Mouse (Mus musculus): ENCODE data around the gene Aph1c. TPM values are rescaled to one million over a fixed set of nuclear protein-coding genes. Genes with fewer than 3 reads are reported as not detected.
A peak's percentile ranks its signal among the peaks of the same experiment; 100 is the strongest.
"Not testable (repeated sequence)": the region's sequence is repeated elsewhere in the genome, so short reads cannot be mapped to it uniquely, and the experiment has no call there.

The Aph1c gene
- 1 to 10 TPM in 3 of 4 experiments, under 1 TPM in 1; 1.00 to 1.9 (median 1.2) TPM for total RNA-seq (2022)

DNA sequence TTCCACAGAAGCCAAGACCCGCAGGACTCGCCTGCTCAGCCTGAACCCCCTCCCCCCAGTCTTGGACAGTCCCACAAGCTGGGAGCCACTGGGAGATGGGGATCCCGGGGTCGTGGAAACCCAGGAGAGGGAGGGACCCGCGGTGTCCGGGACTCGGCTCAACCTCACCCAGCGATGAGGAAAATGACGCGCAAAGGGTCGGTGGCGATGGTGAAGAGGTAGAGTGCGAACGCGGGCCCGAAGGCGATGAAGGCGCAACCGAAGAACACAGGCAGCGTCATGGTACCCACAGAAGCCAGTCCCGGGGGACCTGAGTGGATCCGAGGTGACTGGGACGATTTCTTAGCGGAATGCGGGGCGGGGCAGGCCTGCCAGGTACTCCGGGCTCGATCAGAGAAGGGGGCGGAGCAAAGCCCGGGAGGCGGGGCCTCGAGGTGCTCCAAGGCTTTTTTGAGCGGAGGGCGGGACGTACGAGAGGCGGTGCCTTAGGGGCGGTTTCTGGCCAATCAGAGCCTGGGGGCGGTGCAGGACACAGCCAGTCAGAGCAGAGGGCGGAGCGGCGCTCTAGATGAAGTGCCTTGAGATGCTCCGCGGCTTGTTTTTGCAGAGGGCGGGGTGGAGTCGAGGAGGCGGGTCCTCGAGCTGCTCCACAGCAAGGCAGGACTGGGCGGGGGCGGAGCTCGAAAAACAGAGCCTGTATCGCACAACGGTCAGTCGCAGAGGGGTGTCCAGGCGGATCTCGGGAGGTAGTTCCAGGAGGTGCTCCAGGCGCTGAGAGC is at the start of gene Aph1c:
TSS of gene Aph1c (minus strand) at position 409 of the 779 bp plus-strand sequence.
- DNase-seq (ENCODE audit: low spot score) = peak; percentile 98

GRCm38 (mm10) chr9:66883500-66883899 is 49.0 kb upstream of the Aph1c start:
- DNase-seq (ENCODE audit: low spot score) = no peak

DNA sequence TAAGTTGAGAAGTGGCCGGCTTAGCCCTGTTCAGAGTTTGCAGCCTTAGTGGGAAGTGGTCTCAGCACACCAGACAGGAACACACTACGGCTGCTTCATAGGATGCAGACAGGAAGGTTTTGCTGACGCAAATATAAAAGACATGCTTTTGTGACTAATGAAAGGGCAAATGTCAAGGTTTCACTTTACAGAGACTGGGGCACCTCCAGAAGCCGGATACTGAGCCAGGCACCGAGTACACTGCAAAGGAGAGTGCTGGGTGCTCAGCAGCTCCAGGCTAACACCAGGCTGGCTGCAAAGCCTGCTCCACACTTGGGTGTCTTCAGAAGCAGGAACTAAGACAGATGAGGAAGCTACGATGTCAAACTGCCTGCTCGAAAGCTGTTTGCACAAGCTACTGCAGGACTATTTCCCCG is 47.9 kb upstream of the Aph1c start:
- DNase-seq (ENCODE audit: low spot score) = no peak

DNA sequence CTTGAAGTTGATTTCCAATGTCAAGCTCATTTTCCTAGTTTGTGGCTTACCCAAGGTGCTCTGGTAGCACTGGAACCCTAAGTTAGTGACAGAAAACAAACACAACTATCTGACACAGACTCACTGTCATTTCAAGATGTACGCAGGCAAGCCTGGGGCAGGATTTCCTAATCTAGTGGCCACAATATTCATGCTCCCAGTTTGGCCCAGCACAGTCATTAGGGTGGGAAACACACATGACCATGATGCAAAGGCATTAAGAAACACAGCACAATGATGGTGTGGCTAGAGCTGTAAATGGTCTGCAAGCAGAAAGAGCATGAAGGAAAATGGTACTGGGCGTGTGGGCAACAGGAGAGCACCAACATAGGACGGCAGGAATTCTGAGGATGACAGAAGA is 47.3 kb upstream of the Aph1c start:
- DNase-seq (ENCODE audit: low spot score) = no peak

DNA sequence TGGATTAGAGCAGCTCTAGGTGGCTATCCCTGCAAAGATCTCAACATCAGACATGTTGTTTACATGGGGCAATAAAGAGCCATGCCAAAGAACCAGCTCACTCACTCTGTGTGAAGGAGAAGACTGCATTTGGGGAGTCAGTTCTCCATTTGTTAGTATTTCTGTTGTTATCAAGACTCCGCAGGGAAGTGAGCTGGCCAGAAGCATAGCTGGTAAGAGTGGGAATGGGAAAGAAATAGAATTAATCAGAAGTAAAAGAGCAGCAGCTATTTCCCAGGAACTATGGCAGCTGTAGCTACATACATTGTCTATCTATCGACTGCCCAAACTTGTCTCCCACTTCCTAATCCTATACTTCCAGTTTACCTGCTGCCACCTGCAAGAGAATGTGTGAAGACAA is 46.2 kb upstream of the Aph1c start:
- no peak for DNase-seq (ENCODE audit: low spot score)

- no peak for DNase-seq (ENCODE audit: low spot score)
Observed at GRCm38 (mm10) chr9:66879486-66879885, 45.0 kb upstream of the Aph1c start.

- no peak for DNase-seq (ENCODE audit: low spot score)
Observed at GRCm38 (mm10) chr9:66878899-66879298, 44.4 kb upstream of the Aph1c start.

GRCm38 (mm10) chr9:66876577-66876976 is 42.1 kb upstream of the Aph1c start:
- DNase-seq (ENCODE audit: low spot score) = peak; percentile 74

- no peak for DNase-seq (ENCODE audit: low spot score)
Observed at GRCm38 (mm10) chr9:66874297-66874696, 39.8 kb upstream of the Aph1c start.

GRCm38 (mm10) chr9:66873531-66873930 is 39.0 kb upstream of the Aph1c start:
- no peak for DNase-seq (ENCODE audit: low spot score)

- not testable (repeated sequence) for DNase-seq (ENCODE audit: low spot score)
Observed at GRCm38 (mm10) chr9:66873009-66873408, 38.5 kb upstream of the Aph1c start.

- peak; percentile 81 for DNase-seq (ENCODE audit: low spot score)
Observed at GRCm38 (mm10) chr9:66872015-66872727, 37.6 kb upstream of the Aph1c start.

DNA sequence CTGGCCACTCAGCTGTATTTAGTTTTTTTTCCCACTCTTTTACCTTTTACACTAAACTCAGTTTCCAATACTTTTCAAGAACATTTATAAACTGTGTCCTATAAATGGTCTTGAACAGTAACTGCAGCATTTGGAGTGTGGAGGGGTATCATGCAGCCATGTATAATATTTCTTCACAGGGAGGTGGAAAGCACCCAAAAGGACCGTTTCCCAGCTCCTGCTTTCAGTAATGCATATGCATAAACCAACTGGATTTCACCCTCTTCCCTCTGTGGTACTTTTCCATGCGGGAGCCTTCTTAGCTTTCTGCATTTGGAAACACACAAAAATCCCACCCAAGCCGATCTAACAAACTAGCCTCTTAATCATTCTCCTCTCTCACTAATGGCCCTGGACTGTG is 30.2 kb upstream of the Aph1c start:
- no peak for DNase-seq (ENCODE audit: low spot score)

GRCm38 (mm10) chr9:66863456-66863855 is 28.9 kb upstream of the Aph1c start:
- no peak for DNase-seq (ENCODE audit: low spot score)

GRCm38 (mm10) chr9:66862202-66862601 is 27.7 kb upstream of the Aph1c start:
- no peak for DNase-seq (ENCODE audit: low spot score)

DNA sequence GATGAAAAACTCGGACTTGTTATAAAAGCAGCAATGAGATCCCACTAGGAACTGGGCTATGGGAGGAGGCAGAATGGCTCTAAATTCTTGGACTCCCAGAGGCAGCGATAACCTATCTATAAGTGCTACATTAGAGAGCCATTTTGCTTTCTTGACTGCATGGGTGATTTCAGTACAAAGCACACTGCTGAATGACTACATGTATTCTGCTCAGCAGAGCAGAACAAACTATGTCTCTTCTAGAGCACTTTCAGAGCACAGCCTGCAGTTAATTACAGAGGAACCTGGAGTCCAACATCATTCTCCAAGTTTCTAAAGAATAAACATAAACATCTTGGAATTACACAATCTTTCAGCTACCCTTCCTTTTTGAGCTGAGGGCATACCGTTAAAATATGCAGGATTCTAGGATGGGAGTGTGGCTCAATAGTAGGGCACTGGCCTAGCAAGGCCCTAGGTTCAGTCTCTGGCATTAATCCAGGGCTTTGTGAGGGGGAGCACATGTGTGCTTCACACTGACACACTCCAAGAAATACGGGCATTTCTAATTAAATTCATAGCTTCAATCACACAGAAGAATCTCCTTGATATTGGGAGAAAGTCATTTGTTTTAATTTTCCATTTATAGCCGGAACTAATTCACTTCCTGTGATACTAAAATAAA is 26.7 kb upstream of the Aph1c start:
- no peak for DNase-seq (ENCODE audit: low spot score)

DNA sequence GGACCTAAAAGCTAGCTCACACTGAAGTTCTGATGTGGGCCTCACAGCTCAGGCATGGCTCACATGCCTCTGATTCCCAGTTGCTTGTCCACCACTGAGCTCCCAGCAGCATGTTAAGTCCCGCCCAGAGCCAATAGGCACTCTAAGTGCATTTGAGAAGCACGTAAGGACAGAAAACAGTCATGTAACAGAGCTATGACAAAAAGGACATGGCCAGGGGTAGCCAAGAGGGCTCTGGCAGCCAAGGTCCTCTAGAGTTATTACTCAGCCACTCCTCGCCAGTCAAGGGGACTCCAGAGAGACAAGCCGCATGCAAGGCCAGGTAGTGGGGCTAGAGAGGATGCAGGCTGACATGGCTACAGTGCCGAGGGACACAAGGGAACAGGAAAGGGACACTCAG is 25.0 kb upstream of the Aph1c start:
- DNase-seq (ENCODE audit: low spot score) = no peak

GRCm38 (mm10) chr9:66855865-66856264 is 21.3 kb upstream of the Aph1c start:
- DNase-seq (ENCODE audit: low spot score) = no peak

GRCm38 (mm10) chr9:66852592-66852991 is 18.1 kb upstream of the Aph1c start:
- DNase-seq (ENCODE audit: low spot score) = no peak

DNA sequence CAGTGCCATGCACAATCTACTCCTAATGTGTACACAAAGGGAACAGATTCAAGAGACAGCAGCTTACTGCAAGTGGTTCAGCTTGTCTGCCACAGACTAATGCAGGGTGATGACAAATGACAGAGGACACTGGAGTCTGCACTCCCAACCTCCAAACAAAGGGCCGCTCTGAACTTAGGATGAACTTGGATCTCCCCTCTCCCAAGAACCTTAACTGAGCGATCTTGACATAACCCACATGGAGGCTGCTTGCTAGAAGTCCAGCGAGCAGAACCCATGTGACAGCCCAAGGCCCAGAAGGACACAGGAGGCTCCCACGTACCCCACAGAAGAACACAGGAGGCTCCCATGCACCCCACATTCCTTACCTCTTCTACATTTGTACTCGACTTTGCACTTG is 16.4 kb upstream of the Aph1c start:
- no peak for DNase-seq (ENCODE audit: low spot score)

GRCm38 (mm10) chr9:66846822-66847221 is 12.3 kb upstream of the Aph1c start:
- DNase-seq (ENCODE audit: low spot score) = no peak

- no peak for DNase-seq (ENCODE audit: low spot score)
Observed at GRCm38 (mm10) chr9:66835097-66835480, 563 bp upstream of the Aph1c start.

GRCm38 (mm10) chr9:66833851-66834250 is 675 bp downstream of the Aph1c start:
- no peak for DNase-seq (ENCODE audit: low spot score)

All from heart, adult 8-10 months (tissue).